Mouse (Mus musculus): Measurements from ENCODE around the gene Tbc1d10b. TPM values are rescaled to one million over a fixed set of nuclear protein-coding genes. Genes with fewer than 3 reads are reported as not detected.

Tbc1d10b gene
- polyA plus RNA-seq, 1 experiment from 2014 or later, result 15.8 TPM

DNA sequence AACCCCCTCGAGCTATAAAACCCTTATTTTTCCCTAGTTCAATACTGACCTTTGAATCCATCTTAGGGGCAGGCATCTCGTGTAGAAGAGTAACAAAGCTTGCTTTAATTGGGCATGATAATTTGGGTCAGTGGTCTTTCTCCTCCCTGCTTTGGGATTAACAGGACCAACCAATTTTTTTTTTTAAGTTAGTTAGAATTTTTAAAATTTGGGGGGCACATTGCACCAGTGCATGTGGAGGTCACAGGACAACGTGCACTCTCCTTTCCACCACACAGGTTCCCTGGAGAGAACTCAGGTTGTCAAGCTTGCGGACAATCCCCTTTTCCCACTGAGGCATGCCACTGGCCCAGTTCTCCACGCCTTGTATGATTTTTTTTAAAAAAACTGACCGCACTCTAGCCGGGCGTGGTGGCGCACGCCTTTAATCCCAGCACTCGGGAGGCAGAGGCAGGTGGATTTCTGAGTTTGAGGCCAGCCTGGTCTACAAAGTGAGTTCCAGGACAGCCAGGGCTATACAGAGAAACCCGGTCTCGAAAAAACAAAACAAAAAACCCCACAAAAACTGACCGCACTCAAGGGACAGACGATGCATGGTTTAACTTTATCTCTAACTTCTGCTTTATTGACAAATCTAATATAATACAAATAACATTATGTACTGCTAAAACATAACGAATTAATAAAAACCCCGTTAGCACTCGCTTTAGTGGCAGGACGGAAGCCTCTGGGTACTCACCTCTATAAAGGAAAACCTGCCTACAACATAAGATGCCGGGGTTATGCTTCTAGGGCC lies 23.8 kb upstream of the Tbc1d10b start:
- Histone ChIP-seq H3K27me3 (ENCODE audit: control insufficient read depth, insufficient read depth, low read length) (no peaks in the 10 kb centered on the region), H3K4me1 (ENCODE audit: control insufficient read depth, insufficient read depth, low read length) (peaks cover 5% of the 10 kb centered on the region; the same call in 1 of the 2 replicates), H3K4me2 (ENCODE audit: low read depth, low read length) (peak overlapping the region; percentile 76), H3K4me3 (ENCODE audit: low read depth, low read length) (peak overlapping the region; percentile 98), H3K9ac (replicated peaks; ENCODE audit: low read length) (peak overlapping the region; percentile 99), H3K9me3 (replicated peaks; ENCODE audit: control insufficient read depth, low read length) (no peaks in the 10 kb centered on the region), H3K27ac (replicated peaks; ENCODE audit: low read depth, low read length) (peak overlapping the region; percentile 95), H3K36me3 (replicated peaks; ENCODE audit: control insufficient read depth, insufficient read depth, low read depth, low read length) (peaks cover 20% of the 10 kb centered on the region)
- 13% methylated on average over 20 of the region's 20 CpGs for WGBS
- ATAC-seq (replicated peaks; ENCODE audit: insufficient number of reproducible peaks, low FRiP score, low TSS enrichment, low read depth) (no peak), DNase-seq (ENCODE audit: low spot score) (no peak)

DNA sequence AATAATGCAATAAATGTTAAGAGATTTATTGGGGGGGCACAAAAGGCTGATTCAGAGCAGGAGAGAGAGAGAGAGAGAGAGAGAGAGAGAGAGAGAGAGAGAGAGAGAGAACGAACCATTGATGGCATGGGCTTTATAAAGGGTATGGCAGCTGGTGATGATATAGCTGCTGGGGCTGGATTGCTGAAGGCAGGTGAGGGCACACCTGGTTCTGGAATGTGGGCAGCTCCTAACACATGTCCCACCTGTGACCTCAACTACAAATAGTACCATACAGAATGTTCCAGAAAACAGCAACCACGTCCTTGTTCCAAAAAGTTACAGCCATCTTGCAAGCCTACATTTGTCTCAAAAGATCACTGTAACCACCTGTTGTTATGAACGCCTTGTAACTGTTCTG lies 23.1 kb upstream of the Tbc1d10b start:
- Histone ChIP-seq H3K27me3 (ENCODE audit: control insufficient read depth, insufficient read depth, low read length) (no peaks in the 10 kb centered on the region), H3K4me3 (ENCODE audit: low read depth, low read length) (peak overlapping the region; percentile 98), H3K36me3 (replicated peaks; ENCODE audit: control insufficient read depth, insufficient read depth, low read depth, low read length) (peaks cover 14% of the 10 kb centered on the region), H3K9ac (replicated peaks; ENCODE audit: low read length) (peak overlapping the region; percentile 99), H3K4me1 (ENCODE audit: control insufficient read depth, insufficient read depth, low read length) (peaks cover 5% of the 10 kb centered on the region; the same call in 1 of the 2 replicates), H3K27ac (replicated peaks; ENCODE audit: low read depth, low read length) (no peak overlapping the region), H3K9me3 (replicated peaks; ENCODE audit: control insufficient read depth, low read length) (no peaks in the 10 kb centered on the region), H3K4me2 (ENCODE audit: low read depth, low read length) (peak overlapping the region; percentile 76)
- ATAC-seq (replicated peaks; ENCODE audit: insufficient number of reproducible peaks, low FRiP score, low TSS enrichment, low read depth) (no peak), DNase-seq (ENCODE audit: low spot score) (no peak)
- WGBS, result 87% methylated on average over 3 of the region's 3 CpGs

DNA sequence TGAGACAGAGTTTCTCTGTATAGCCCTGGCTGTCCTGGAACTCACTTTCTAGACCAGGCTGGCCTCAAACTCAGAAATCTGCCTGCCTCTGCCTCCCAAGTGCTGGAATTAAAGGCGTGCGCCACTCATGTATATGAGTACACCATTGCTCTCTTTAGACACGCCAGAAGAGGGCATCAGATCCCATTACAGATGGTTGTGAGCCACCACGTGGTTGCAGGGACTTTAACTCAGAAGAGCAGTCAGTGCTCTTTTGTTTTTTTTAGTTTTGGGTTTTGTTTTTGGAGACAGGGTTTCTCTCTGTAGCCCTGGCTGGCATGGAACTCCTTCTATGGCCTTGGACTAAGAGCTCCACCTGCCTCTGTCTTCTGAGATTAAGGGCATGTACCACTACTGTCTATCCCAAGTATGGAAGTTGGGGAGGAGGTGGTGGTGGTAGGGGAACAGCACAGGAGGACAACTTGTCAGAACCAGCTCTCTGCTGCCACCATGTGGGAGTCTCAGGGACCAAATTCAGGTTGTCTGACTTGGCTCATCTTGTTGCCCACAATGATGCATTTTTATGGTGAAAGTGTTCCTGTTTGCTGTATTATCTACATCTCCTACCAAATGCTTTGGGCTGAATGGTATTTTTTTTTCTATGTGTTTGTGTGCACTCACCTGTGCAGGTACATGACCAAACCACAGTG lies 20.5 kb upstream of the Tbc1d10b start:
- DNase-seq (ENCODE audit: low spot score) (peak; percentile 82), ATAC-seq (replicated peaks; ENCODE audit: insufficient number of reproducible peaks, low FRiP score, low TSS enrichment, low read depth) (no peak)
- 67% methylated on average over 4 of the region's 4 CpGs for WGBS
- no peak overlapping the region for H3K27ac ChIP-seq (replicated peaks; ENCODE audit: low read depth, low read length)
- no peak overlapping the region for H3K4me2 ChIP-seq (ENCODE audit: low read depth, low read length)
- H3K9ac ChIP-seq (replicated peaks; ENCODE audit: low read length), result no peak overlapping the region
- H3K27me3 ChIP-seq (ENCODE audit: control insufficient read depth, insufficient read depth, low read length), result no peaks in the 10 kb centered on the region
- H3K4me3 ChIP-seq (ENCODE audit: low read depth, low read length), result no peak overlapping the region
- H3K4me1 ChIP-seq (ENCODE audit: control insufficient read depth, insufficient read depth, low read length), result peaks cover 5% of the 10 kb centered on the region; the same call in 1 of the 2 replicates
- no peaks in the 10 kb centered on the region; the same call in 1 of the 2 replicates for H3K36me3 ChIP-seq (replicated peaks; ENCODE audit: control insufficient read depth, insufficient read depth, low read depth, low read length)
- H3K9me3 ChIP-seq (replicated peaks; ENCODE audit: control insufficient read depth, low read length), result no peaks in the 10 kb centered on the region

DNA sequence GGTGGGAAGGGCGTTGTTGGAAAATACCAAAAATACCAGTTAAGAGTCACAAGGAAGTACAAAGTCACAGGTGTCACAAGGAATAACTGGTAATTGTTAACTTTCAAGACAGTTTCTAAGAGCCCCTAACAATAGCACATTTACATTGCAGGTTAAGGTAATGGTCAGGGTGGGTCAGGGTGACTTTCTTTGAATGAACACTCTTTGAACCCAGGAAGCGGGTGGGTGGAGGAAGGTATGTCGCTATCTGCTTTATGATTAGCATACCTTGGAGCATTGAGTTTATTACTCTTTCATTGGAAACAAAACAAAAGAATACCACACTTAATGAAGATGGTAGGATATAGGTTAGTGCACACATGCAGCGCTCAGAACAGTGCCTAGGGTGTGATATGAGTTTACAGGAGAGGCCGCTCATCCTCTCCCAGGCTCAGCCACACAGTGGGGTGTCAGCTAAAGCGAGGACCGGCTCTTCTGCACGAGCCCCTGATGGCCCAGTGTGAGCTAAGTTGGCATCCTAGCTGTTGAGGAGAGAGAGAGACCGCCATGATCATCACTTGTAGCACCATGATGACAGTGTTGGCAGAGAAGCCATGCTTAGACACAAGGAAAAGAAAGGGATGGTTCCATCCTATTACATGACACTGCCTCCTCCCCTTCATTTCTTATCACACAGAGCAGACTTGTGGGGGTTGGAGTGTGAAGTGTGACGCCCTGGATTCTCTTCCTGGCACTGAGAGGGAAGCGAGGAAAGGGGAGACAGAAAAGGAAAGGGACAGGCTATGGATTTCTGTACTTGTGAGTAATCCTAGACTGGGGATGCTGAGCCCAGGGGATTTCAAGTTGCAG lies 17.1 kb upstream of the Tbc1d10b start:
- Histone ChIP-seq H3K9ac (replicated peaks; ENCODE audit: low read length) (no peak overlapping the region), H3K36me3 (replicated peaks; ENCODE audit: control insufficient read depth, insufficient read depth, low read depth, low read length) (no peaks in the 10 kb centered on the region; the same call in 1 of the 2 replicates), H3K27me3 (ENCODE audit: control insufficient read depth, insufficient read depth, low read length) (no peaks in the 10 kb centered on the region), H3K4me3 (ENCODE audit: low read depth, low read length) (no peak overlapping the region), H3K4me2 (ENCODE audit: low read depth, low read length) (no peak overlapping the region), H3K9me3 (replicated peaks; ENCODE audit: control insufficient read depth, low read length) (no peaks in the 10 kb centered on the region), H3K4me1 (ENCODE audit: control insufficient read depth, insufficient read depth, low read length) (no peaks in the 10 kb centered on the region), H3K27ac (replicated peaks; ENCODE audit: low read depth, low read length) (no peak overlapping the region)
- no peak for DNase-seq (ENCODE audit: low spot score)
- no peak for ATAC-seq (replicated peaks; ENCODE audit: insufficient number of reproducible peaks, low FRiP score, low TSS enrichment, low read depth)
- 85% methylated on average over 11 of the region's 11 CpGs for WGBS

DNA sequence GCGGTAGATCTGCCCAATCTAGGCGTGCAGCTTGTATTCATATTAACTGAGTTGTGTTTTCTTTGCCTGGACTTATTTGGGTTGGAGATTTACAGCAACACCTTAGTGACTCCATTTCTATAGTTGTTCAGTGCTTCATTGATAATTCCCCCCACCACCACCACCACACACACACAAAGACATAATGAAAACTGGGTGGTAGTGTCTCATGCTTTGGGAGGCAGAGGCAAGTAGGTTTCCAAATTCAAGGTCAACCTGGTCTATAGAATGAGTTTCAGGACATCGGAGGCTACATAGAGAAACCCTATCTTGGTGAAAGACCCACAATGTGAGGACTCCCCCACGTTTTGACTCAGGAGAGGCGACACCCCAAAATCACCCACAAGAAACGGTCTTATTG lies 16.3 kb upstream of the Tbc1d10b start:
- DNase-seq (ENCODE audit: low spot score) (no peak), ATAC-seq (replicated peaks; ENCODE audit: insufficient number of reproducible peaks, low FRiP score, low TSS enrichment, low read depth) (no peak)
- H3K4me2 ChIP-seq (ENCODE audit: low read depth, low read length), result no peak overlapping the region
- no peaks in the 10 kb centered on the region for H3K4me1 ChIP-seq (ENCODE audit: control insufficient read depth, insufficient read depth, low read length)
- H3K36me3 ChIP-seq (replicated peaks; ENCODE audit: control insufficient read depth, insufficient read depth, low read depth, low read length), result no peaks in the 10 kb centered on the region; the same call in 1 of the 2 replicates
- H3K9ac ChIP-seq (replicated peaks; ENCODE audit: low read length), result no peak overlapping the region
- H3K9me3 ChIP-seq (replicated peaks; ENCODE audit: control insufficient read depth, low read length), result no peaks in the 10 kb centered on the region
- H3K4me3 ChIP-seq (ENCODE audit: low read depth, low read length), result no peak overlapping the region
- H3K27me3 ChIP-seq (ENCODE audit: control insufficient read depth, insufficient read depth, low read length), result no peaks in the 10 kb centered on the region
- 95% methylated on average over 6 of the region's 6 CpGs for WGBS
- no peak overlapping the region for H3K27ac ChIP-seq (replicated peaks; ENCODE audit: low read depth, low read length)

DNA sequence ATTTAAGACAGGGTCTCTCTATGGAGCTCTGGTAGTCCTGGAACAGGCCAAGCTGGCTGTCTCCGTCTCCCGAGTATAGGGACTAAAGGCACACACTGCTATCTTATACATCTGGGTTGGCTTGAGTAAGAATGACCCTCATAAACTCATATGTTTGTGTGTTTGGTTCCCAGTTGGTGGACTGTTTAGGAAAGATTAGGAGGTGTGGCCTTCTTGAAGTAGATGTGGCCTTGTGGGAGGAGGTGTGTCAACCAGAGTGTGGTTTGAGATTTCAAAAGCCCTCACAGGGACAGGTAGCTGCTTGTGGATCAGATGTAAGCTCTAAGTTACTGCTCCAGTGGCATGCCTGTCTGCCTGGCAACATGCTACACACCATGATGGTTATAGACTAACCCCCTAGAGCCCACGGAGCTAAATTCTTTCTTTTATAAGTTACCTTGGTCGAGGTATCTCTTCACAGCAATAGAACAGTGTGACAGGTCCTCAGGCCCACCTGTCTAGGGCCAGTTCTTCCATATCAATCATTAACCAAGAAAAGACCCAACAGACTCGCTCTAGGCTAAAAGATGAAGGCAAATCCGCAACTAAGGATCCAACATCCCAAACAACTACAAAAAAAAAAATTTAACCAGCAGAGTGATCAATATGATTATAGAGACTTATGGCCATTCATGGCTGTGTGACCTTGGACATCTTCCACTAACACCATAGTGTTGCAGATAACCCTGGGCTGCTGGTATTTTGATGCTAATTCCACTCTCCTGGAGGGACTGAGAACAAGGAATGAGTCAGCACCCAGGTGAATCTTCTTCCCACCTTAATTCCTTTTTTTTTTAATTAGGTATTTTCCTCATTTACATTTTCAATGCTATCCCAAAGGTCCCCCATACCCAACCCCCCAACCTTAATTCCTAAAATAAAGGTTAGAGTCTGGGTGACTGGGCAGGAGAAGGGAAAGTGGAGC lies 15.5 kb upstream of the Tbc1d10b start:
- DNase-seq (ENCODE audit: low spot score) (no peak), ATAC-seq (replicated peaks; ENCODE audit: insufficient number of reproducible peaks, low FRiP score, low TSS enrichment, low read depth) (no peak)
- 80% methylated on average over 6 of the region's 6 CpGs for WGBS
- Histone ChIP-seq H3K27ac (replicated peaks; ENCODE audit: low read depth, low read length) (no peak overlapping the region), H3K4me1 (ENCODE audit: control insufficient read depth, insufficient read depth, low read length) (no peaks in the 10 kb centered on the region), H3K9me3 (replicated peaks; ENCODE audit: control insufficient read depth, low read length) (no peaks in the 10 kb centered on the region), H3K4me3 (ENCODE audit: low read depth, low read length) (no peak overlapping the region), H3K36me3 (replicated peaks; ENCODE audit: control insufficient read depth, insufficient read depth, low read depth, low read length) (no peaks in the 10 kb centered on the region), H3K4me2 (ENCODE audit: low read depth, low read length) (no peak overlapping the region), H3K9ac (replicated peaks; ENCODE audit: low read length) (no peak overlapping the region), H3K27me3 (ENCODE audit: control insufficient read depth, insufficient read depth, low read length) (no peaks in the 10 kb centered on the region)

DNA sequence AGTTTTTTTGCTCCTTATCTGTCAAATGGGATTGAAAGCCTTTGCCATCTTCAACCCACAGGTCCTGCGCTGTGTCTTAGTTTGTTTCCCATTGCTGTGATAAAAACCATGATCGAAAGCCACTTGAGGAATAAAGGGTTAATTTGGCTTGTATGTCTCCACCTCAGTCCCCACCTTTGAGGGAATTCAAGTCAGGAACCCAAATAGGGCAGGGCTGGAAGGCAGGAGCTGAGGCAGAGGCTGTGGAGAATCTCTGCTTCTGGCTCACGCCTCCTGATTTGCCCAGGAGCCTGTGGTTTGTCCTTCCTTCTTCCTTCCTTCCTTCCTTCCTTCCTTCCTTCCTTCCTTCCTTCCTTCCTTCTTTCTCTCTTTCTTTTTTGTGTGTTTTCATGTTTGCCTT lies 14.8 kb upstream of the Tbc1d10b start:
- DNase-seq (ENCODE audit: low spot score), result no peak
- H3K36me3 ChIP-seq (replicated peaks; ENCODE audit: control insufficient read depth, insufficient read depth, low read depth, low read length), result no peaks in the 10 kb centered on the region
- no peak overlapping the region for H3K4me3 ChIP-seq (ENCODE audit: low read depth, low read length)
- no peaks in the 10 kb centered on the region for H3K27me3 ChIP-seq (ENCODE audit: control insufficient read depth, insufficient read depth, low read length)
- 97% methylated on average over 3 of the region's 3 CpGs for WGBS
- H3K4me2 ChIP-seq (ENCODE audit: low read depth, low read length), result no peak overlapping the region
- ATAC-seq (replicated peaks; ENCODE audit: insufficient number of reproducible peaks, low FRiP score, low TSS enrichment, low read depth), result no peak
- no peaks in the 10 kb centered on the region for H3K4me1 ChIP-seq (ENCODE audit: control insufficient read depth, insufficient read depth, low read length)
- no peak overlapping the region for H3K9ac ChIP-seq (replicated peaks; ENCODE audit: low read length)
- H3K9me3 ChIP-seq (replicated peaks; ENCODE audit: control insufficient read depth, low read length), result no peaks in the 10 kb centered on the region
- no peak overlapping the region for H3K27ac ChIP-seq (replicated peaks; ENCODE audit: low read depth, low read length)

All from embryonic facial prominence, embryonic 11.5 days (tissue).